Mouse (Mus musculus) neural tube, embryonic 11.5 days (tissue): ENCODE measurements around the gene Olfr1135. TPM values are rescaled to one million over a fixed set of nuclear protein-coding genes. Genes with fewer than 3 reads are reported as not detected.

Experiments used
- ATAC-seq: fragments of 200-750 bp; cut with Nextera tagmentation; 2 replicates; pipeline ENCODE4 v1.8.0; 2017; ENCODE audit warnings: moderate number of reproducible peaks, mild to moderate bottlenecking, moderate TSS enrichment, moderate library complexity; ENCODE audit not compliant: insufficient read depth, low FRiP score, low TSS enrichment
- DNase-seq: peaks from one replicate; pipeline ENCODE4 v3.0.0-alpha.2; 2015; ENCODE audit warnings: low spot score
- H3K27ac ChIP-seq: fragments of 300-500 bp; sonication (generic); 2 replicates; pipeline ENCODE4 v1.5.1; 2014; ENCODE audit warnings: low read depth, mild to moderate bottlenecking, low read length
- H3K27me3 ChIP-seq: fragments of 300-500 bp; sonication (generic); 2 replicates; pipeline ENCODE4 v1.6.1; 2014; ENCODE audit warnings: mild to moderate bottlenecking, low read length, mixed read lengths; ENCODE audit not compliant: control insufficient read depth, insufficient read depth
- H3K36me3 ChIP-seq: fragments of 300-500 bp; sonication (generic); 2 replicates; pipeline ENCODE4 v1.6.1; 2014; ENCODE audit warnings: mild to moderate bottlenecking, low read length, moderate library complexity, mixed read lengths; ENCODE audit not compliant: control insufficient read depth, insufficient read depth
- H3K4me1 ChIP-seq: fragments of 300-500 bp; sonication (generic); 2 replicates; pipeline ENCODE4 v1.6.1; 2014; ENCODE audit warnings: low read length, mixed read lengths; ENCODE audit not compliant: control insufficient read depth, insufficient read depth
- H3K4me2 ChIP-seq: fragments of 300-500 bp; sonication (generic); 2 replicates; pipeline ENCODE4 v1.6.1; 2014; ENCODE audit warnings: low read depth, mild to moderate bottlenecking, moderate library complexity
- H3K4me3 ChIP-seq: fragments of 300-500 bp; sonication (generic); 2 replicates; pipeline ENCODE4 v1.5.1; 2014; ENCODE audit warnings: low read depth, low read length
- H3K9ac ChIP-seq: fragments of 300-500 bp; sonication (generic); 2 replicates; pipeline ENCODE4 v1.6.1; 2014; ENCODE audit warnings: mild to moderate bottlenecking, low read length
- H3K9me3 ChIP-seq: fragments of 300-500 bp; sonication (generic); 2 replicates; pipeline ENCODE4 v1.6.1; 2016; ENCODE audit warnings: low read length; ENCODE audit not compliant: control insufficient read depth
- WGBS: fragments of 180-500 bp; shearing (Covaris S2); extraction: QIAGEN DNeasy Blood & Tissue Kit; methylation state at CpG from one replicate; pipeline ENCODE4 v1.1.7; 2014; 5-methylcytosine and 5-hydroxymethylcytosine counted together
- polyA plus RNA-seq: library from polyadenylated mRNA; unstranded; fragments of >200 nt; fragmentation: Nextera tagmentation; extraction: Ambion mirVana; gene quantifications from 2 replicates; pipeline ENCODE4 v1.2.1, GENCODE M21; 2014

Olfr1135 gene
- polyA plus RNA-seq, result not detected in 2 replicates

GRCm38 (mm10) chr2:87673564-87673963, at the start of gene Olfr1135:
TSS of gene Olfr1135 (minus strand) at chr2:87673664.
- Histone ChIP-seq H3K4me3 (no peak within 1 kb of the TSS), H3K27me3 (no peaks in the 10 kb centered on the region), H3K9me3 (no peaks in the 10 kb centered on the region), H3K4me2 (no peak within 1 kb of the TSS), H3K9ac (no peak within 1 kb of the TSS), H3K36me3 (no peaks in the 10 kb centered on the region), H3K27ac (no peak within 1 kb of the TSS), H3K4me1 (no peaks in the 10 kb centered on the region)
- no peak for ATAC-seq
- 17% methylated on average over 1 of the region's 1 CpGs for WGBS
- DNase-seq, result no peak

- Histone ChIP-seq H3K4me1 (no peaks in the 10 kb centered on the region), H3K36me3 (no peaks in the 10 kb centered on the region), H3K9me3 (no peaks in the 10 kb centered on the region), H3K4me2 (no peak within 1 kb of the TSS), H3K4me3 (no peak within 1 kb of the TSS), H3K27me3 (no peaks in the 10 kb centered on the region), H3K9ac (no peak within 1 kb of the TSS), H3K27ac (no peak within 1 kb of the TSS)
- ATAC-seq, result no peak
- no peak for DNase-seq
Measured at GRCm38 (mm10) chr2:87713079-87713478, 39.6 kb upstream of the Olfr1135 start, which contains the start of gene Olfr1137. TSS of gene Olfr1137 (minus strand) at chr2:87713179.

- Histone ChIP-seq H3K27me3 (no peaks in the 10 kb centered on the region), H3K27ac (no peak within 1 kb of the TSS), H3K36me3 (no peaks in the 10 kb centered on the region), H3K4me2 (no peak within 1 kb of the TSS), H3K4me3 (no peak within 1 kb of the TSS), H3K9ac (no peak within 1 kb of the TSS), H3K9me3 (no peaks in the 10 kb centered on the region), H3K4me1 (no peaks in the 10 kb centered on the region)
- no peak for ATAC-seq
- no peak for DNase-seq
Measured at GRCm38 (mm10) chr2:87693847-87694246, 20.4 kb upstream of the Olfr1135 start, which contains the start of gene Olfr1136. TSS of gene Olfr1136 (minus strand) at chr2:87693947.

- H3K4me2 ChIP-seq, result no peak within 1 kb of the TSS
- H3K4me3 ChIP-seq, result no peak within 1 kb of the TSS
- H3K27me3 ChIP-seq, result no peaks in the 10 kb centered on the region
- ATAC-seq (no peak; the same call in 1 of the 2 replicates), DNase-seq (no peak)
- no peak within 1 kb of the TSS for H3K9ac ChIP-seq
- no peaks in the 10 kb centered on the region for H3K4me1 ChIP-seq
- WGBS, result 86% methylated on average over 2 of the region's 2 CpGs
- no peaks in the 10 kb centered on the region for H3K9me3 ChIP-seq
- no peaks in the 10 kb centered on the region for H3K36me3 ChIP-seq
- no peak within 1 kb of the TSS for H3K27ac ChIP-seq
Measured at GRCm38 (mm10) chr2:87658360-87658759, 15.1 kb downstream of the Olfr1135 start, which contains the start of gene Olfr1134. TSS of gene Olfr1134 (minus strand) at chr2:87658460.

GRCm38 (mm10) chr2:87647274-87647673, 26.2 kb downstream of the Olfr1135 start, which contains the start of gene Olfr1133:
TSS of gene Olfr1133 (minus strand) at chr2:87647374.
- Histone ChIP-seq H3K27me3 (no peaks in the 10 kb centered on the region), H3K4me1 (no peaks in the 10 kb centered on the region), H3K4me3 (no peak within 1 kb of the TSS), H3K4me2 (no peak within 1 kb of the TSS), H3K9me3 (no peaks in the 10 kb centered on the region), H3K9ac (no peak within 1 kb of the TSS), H3K36me3 (no peaks in the 10 kb centered on the region), H3K27ac (no peak within 1 kb of the TSS)
- ATAC-seq (no peak), DNase-seq (no peak)

- Histone ChIP-seq H3K27me3 (no peaks in the 10 kb centered on the region), H3K4me2 (no peak overlapping the region), H3K4me1 (no peaks in the 10 kb centered on the region), H3K9ac (no peak overlapping the region), H3K27ac (no peak overlapping the region), H3K4me3 (no peak overlapping the region), H3K36me3 (no peaks in the 10 kb centered on the region), H3K9me3 (no peaks in the 10 kb centered on the region)
- no peak for ATAC-seq
- DNase-seq, result no peak
Measured at GRCm38 (mm10) chr2:87642441-87642840, 31.0 kb downstream of the Olfr1135 start.

GRCm38 (mm10) chr2:87637435-87637834, 36.0 kb downstream of the Olfr1135 start, which contains the start of gene Olfr1132:
TSS of gene Olfr1132 (minus strand) at chr2:87637535.
- ATAC-seq, result no peak
- no peak within 1 kb of the TSS for H3K9ac ChIP-seq
- H3K4me3 ChIP-seq, result no peak within 1 kb of the TSS
- no peaks in the 10 kb centered on the region for H3K36me3 ChIP-seq
- no peaks in the 10 kb centered on the region for H3K27me3 ChIP-seq
- H3K9me3 ChIP-seq, result no peaks in the 10 kb centered on the region
- no peaks in the 10 kb centered on the region for H3K4me1 ChIP-seq
- no peak for DNase-seq
- no peak within 1 kb of the TSS for H3K27ac ChIP-seq
- no peak within 1 kb of the TSS for H3K4me2 ChIP-seq

- no peak for ATAC-seq
- no peaks in the 10 kb centered on the region for H3K27me3 ChIP-seq
- no peak within 1 kb of the TSS for H3K9ac ChIP-seq
- H3K4me1 ChIP-seq, result no peaks in the 10 kb centered on the region
- no peaks in the 10 kb centered on the region for H3K9me3 ChIP-seq
- H3K4me2 ChIP-seq, result no peak within 1 kb of the TSS
- 72% methylated on average over 3 of the region's 3 CpGs for WGBS
- no peak for DNase-seq
- no peaks in the 10 kb centered on the region for H3K36me3 ChIP-seq
- no peak within 1 kb of the TSS for H3K4me3 ChIP-seq
- H3K27ac ChIP-seq, result no peak within 1 kb of the TSS
Measured at GRCm38 (mm10) chr2:87626804-87627203, 46.7 kb downstream of the Olfr1135 start, which contains the start of gene Olfr1131. TSS of gene Olfr1131 (plus strand) at chr2:87627104.
